Mouse (Mus musculus) heart, embryonic 14.5 days (tissue): Measurements from ENCODE around the gene Gm10382. TPM values are rescaled to one million over a fixed set of nuclear protein-coding genes. Genes with fewer than 3 reads are reported as not detected.

ENCODE experiments used
- ATAC-seq: fragments of 200-750 bp; cut with Nextera tagmentation; 2 replicates; pipeline ENCODE4 v1.8.0; 2017; ENCODE audit warnings: low read depth, moderate TSS enrichment; ENCODE audit not compliant: insufficient number of reproducible peaks, insufficient read depth, low FRiP score
- H3K27ac ChIP-seq, 2 experiments: fragments of 200-500 bp in 1 of 2; fragments of 300-500 bp in 1 of 2; sonication (generic) in 1 of 2; replicated peaks in 1 of 2; 2 replicates each; pipeline ENCODE4 v1.5.1; 2012 to 2014; ENCODE audit warnings: low read depth in 2 of 2, low read length in 2 of 2, control low read depth in 1 of 2, mild to moderate bottlenecking in 1 of 2, mixed read lengths in 1 of 2; ENCODE audit not compliant: control insufficient read depth in 1 of 2, insufficient read depth in 1 of 2
- H3K27me3 ChIP-seq: fragments of 300-500 bp; sonication (generic); 2 replicates; pipeline ENCODE4 v1.6.1; 2014; ENCODE audit warnings: mild to moderate bottlenecking, low read length, control low read depth; ENCODE audit not compliant: control insufficient read depth, insufficient read depth
- H3K36me3 ChIP-seq: fragments of 300-500 bp; sonication (generic); 2 replicates; pipeline ENCODE4 v1.6.1; 2014; ENCODE audit warnings: mild to moderate bottlenecking, control low read depth, low read length, mixed read lengths; ENCODE audit not compliant: control insufficient read depth, insufficient read depth
- H3K4me1 ChIP-seq, 2 experiments: fragments of 200-500 bp in 1 of 2; fragments of 300-500 bp in 1 of 2; sonication (generic) in 1 of 2; 2 replicates each; pipeline ENCODE4 v1.6.1; 2012 to 2014; ENCODE audit warnings: low read length in 2 of 2, control low read depth in 1 of 2, mixed read lengths in 1 of 2; ENCODE audit not compliant: control insufficient read depth in 2 of 2, insufficient read depth in 2 of 2
- H3K4me2 ChIP-seq: fragments of 300-500 bp; sonication (generic); 2 replicates; pipeline ENCODE4 v1.6.1; 2014; ENCODE audit warnings: mild to moderate bottlenecking, low read length
- H3K4me3 ChIP-seq, 2 experiments: fragments of 200-500 bp in 1 of 2; fragments of 300-500 bp in 1 of 2; sonication (generic) in 1 of 2; 2 replicates each; pipeline ENCODE4 v1.5.1; 2012 to 2014; ENCODE audit warnings: low read length in 2 of 2, mild to moderate bottlenecking in 2 of 2, control low read depth in 1 of 2, low read depth in 1 of 2, moderate library complexity in 1 of 2; ENCODE audit not compliant: control insufficient read depth in 1 of 2, insufficient read depth in 1 of 2
- H3K9ac ChIP-seq: fragments of 300-500 bp; sonication (generic); 2 replicates; pipeline ENCODE4 v1.6.1; 2014; ENCODE audit warnings: mild to moderate bottlenecking, low read length
- H3K9me3 ChIP-seq: fragments of 300-500 bp; sonication (generic); 2 replicates; pipeline ENCODE4 v1.6.1; 2016; ENCODE audit warnings: low read length, control low read depth; ENCODE audit not compliant: control insufficient read depth
- WGBS: fragments of 180-500 bp; shearing (Covaris S2); extraction: QIAGEN DNeasy Blood & Tissue Kit; methylation state at CpG from one replicate; pipeline ENCODE4 v1.1.7; 2014; 5-methylcytosine and 5-hydroxymethylcytosine counted together
- polyA plus RNA-seq: library from polyadenylated mRNA; unstranded; fragments of >200 nt; fragmentation: Nextera tagmentation; extraction: Ambion mirVana; gene quantifications from 2 replicates; pipeline ENCODE4 v1.2.1, GENCODE M21; 2014

Gm10382 gene
- polyA plus RNA-seq, 1 experiment from 2014 or later = 0.32 TPM

DNA sequence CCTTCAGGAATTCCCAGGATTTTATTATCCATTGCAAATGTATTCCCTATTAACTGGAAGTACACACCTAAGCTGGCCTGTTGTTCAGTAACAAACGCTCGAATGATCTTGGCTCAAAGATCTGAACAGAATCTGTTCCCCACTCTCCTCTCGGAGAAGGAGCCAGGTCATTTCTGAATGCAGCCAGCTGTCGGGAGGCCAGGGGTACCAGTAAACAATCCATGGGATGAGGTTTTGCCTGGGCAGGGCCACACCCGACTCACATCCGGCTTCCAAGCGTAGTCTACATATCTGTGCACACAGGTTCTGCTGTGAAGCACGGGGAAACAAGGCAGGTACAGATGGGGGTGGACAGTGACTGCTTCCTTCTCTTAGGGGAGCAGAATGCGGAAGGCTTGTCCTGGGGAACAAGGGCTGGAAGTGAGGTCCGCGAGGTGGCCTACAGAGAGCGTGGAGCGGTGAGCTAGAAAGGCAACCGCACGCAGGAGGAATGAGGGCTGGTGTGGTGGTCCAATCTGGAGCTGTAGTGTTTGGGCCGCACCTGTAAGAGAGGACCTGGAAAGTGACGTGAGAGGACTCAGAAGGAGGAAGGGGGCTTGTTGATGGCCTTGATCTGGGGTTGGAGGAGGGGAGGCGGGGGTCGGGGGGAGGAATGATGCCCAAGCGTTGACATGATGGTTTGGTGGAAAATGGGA is 17.3 kb downstream of the Gm10382 start:
- Histone ChIP-seq H3K9me3 (no peaks in the 10 kb centered on the region), H3K9ac (peak overlapping the region; percentile 81), H3K4me3 (peak overlapping the region; percentile 49 to 82), H3K27me3 (no peaks in the 10 kb centered on the region), H3K4me2 (peak overlapping the region; percentile 86), H3K36me3 (no peaks in the 10 kb centered on the region), H3K27ac (peak overlapping the region; percentile 56 to 98), H3K4me1 (peaks cover 15 to 22% of the 10 kb centered on the region in 2 experiments)
- WGBS = 3% methylated on average over 20 of the region's 20 CpGs
- 0 out of 2 replicates have a peak, but pooled peaks have one; percentile 14 for ATAC-seq

DNA sequence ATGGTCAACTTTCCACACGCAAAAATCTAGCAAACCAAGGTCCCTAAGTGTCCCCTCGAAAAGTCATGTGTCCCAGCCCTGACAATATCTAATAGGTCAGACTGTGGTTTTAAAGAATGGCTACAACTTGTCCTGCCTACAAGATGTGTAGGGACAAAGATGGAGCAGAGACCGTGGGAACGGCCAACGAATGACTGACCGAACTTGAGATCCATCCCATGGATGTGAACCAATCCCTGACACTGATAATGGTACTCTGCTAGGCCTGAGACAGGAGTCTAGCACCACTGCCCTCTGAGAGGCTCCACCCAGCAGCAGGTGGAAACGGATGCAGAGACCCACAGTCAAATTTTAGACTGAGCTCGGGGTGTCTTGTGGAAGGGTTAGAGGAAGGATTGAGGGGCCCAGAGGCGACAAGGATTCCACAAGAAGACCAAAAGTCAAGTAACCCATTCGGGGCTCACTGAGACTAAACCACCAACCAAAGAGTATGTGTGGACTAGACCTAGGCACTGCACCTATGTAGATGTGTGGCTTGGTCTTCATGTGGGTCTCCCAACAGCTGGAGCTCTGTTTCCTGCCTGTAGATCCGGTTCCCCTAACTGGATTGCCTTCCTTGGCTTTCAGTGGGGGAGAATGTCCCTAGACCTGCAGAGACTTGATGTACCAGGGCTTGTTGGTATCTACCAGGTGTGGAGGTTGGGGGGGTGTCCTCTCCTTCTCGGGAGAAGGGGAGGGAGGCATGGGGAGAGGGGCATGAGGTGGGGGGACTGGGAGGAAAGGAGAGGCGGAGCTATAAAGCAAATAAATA is 18.1 kb downstream of the Gm10382 start:
- Histone ChIP-seq H3K4me3 (peak overlapping the region; percentile 49 to 82), H3K27me3 (no peaks in the 10 kb centered on the region), H3K36me3 (no peaks in the 10 kb centered on the region), H3K4me2 (peak overlapping the region; percentile 86), H3K9me3 (no peaks in the 10 kb centered on the region), H3K9ac (peak overlapping the region; percentile 81), H3K4me1 (peaks cover 15 to 22% of the 10 kb centered on the region in 2 experiments), H3K27ac (peak overlapping the region in 1 of 2 experiments; percentile 98; a peak in 1 of 4 replicates)
- WGBS = 58% methylated on average over 13 of the region's 13 CpGs
- ATAC-seq = no peak

DNA sequence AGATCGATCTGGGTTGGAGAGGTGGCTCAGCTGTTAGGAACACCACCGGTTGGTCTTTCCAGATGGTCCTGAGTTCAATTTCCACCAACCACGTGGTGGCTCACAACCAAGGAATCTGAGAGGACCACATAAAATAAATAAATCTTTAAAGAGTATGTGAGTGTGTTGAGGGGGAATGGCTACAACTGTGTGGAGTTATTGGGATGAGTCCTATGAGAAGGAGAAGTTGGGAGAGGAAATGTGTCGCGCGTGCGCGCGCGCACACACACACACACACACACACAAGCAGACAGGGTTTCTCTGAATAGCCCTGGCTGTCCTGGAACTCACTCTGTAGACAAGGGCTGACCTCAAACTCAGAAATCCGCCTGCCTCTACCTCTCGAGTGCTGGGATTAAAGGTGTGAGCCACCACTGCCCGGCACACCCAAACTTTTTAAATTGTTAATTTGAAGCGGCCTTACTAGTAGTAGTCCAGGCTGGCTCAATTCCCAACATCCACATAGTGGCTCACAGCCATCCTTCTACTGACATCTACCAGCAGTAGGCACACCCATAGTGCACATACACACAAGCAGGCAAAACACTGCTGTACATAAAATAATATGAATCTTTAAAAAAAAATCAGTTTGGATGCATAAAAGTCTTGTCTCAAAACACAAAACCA is 18.9 kb downstream of the Gm10382 start:
- ATAC-seq = no peak
- no peak overlapping the region; a peak in 1 of 4 replicates for H3K27ac ChIP-seq
- 69% methylated on average over 14 of the region's 14 CpGs for WGBS

DNA sequence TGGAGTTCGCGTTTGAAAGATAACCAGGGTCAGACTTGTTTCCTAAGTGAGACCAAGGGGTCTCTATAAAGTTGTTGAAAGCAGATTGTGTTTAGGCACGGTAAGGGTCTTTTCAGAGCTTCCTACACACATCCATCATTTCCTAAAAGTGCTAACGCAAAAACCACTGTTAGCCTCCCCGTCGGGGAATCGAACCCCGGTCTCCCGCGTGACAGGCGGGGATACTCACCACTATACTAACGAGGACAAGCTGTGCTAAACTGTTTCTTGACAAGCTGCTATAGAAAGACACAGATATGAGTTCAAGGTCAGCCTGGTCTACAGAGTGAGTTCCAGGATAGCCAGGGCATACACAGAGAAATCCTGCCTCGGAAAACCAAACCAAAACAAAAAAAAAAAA is 19.7 kb downstream of the Gm10382 start:
- no peaks in the 10 kb centered on the region for H3K9me3 ChIP-seq
- ATAC-seq = peak; percentile 32; the same call in 1 of the 2 replicates
- no peaks in the 10 kb centered on the region for H3K27me3 ChIP-seq
- H3K9ac ChIP-seq = peak overlapping the region; percentile 16; the same call in 1 of the 2 replicates
- H3K36me3 ChIP-seq = peaks cover 5% of the 10 kb centered on the region; the same call in 1 of the 2 replicates
- peak overlapping the region; percentile 50 to 58; a peak in 2 of 4 replicates for H3K27ac ChIP-seq
- WGBS = 2% methylated on average over 13 of the region's 13 CpGs
- H3K4me2 ChIP-seq = peak overlapping the region; percentile 57
- peaks cover 17 to 20% of the 10 kb centered on the region in 2 experiments for H3K4me1 ChIP-seq
- H3K4me3 ChIP-seq = peak overlapping the region; percentile 32 to 47

More for the DNA sequence above, 18.9 kb downstream of the Gm10382 start:
- no peaks in the 10 kb centered on the region for H3K27me3 ChIP-seq
- H3K4me1 ChIP-seq = peaks cover 15 to 22% of the 10 kb centered on the region in 2 experiments
- H3K9ac ChIP-seq = no peak overlapping the region
- no peak overlapping the region for H3K4me3 ChIP-seq
- H3K9me3 ChIP-seq = no peaks in the 10 kb centered on the region
- peak overlapping the region; percentile 57; the same call in 1 of the 2 replicates for H3K4me2 ChIP-seq
- no peaks in the 10 kb centered on the region for H3K36me3 ChIP-seq

DNA sequence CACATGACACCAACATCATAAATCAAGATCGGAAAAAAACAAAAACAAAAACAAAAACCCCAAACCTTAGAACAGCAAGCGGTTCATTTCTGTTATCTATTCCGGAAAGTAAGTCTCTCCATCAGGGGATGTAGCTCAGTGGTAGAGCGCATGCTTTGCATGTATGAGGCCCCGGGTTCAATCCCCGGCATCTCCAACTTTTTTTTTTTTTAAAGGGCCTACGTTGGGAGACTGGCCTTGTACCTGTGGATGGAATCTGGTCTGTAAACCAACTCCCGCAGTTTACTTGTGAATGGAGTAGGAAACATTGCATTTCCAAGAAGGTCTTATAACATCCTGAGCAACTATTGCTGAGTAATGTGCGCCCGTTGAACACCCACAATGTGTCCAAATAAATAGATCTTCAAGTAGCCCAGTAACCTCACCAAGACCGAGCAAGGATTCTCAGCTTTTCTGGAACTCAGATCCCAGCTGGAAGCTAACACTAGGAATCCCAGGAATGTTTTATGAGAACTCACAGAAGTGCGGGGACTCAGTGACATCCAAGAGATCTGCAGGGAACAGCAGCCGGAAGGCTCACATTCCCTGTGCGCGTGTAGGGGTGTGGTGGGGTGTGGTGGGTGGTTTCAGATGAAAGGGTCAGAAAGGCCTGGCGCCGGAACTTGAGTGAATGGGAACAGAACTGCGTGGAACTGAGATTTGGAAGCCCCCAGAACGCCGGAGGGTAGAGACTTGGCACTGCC is 20.4 kb downstream of the Gm10382 start:
- H3K4me3 ChIP-seq = peak overlapping the region; percentile 32 to 47
- H3K4me2 ChIP-seq = peak overlapping the region; percentile 57
- peak overlapping the region; percentile 12; the same call in 1 of the 2 replicates for H3K9ac ChIP-seq
- peaks cover 17 to 19% of the 10 kb centered on the region in 2 experiments for H3K4me1 ChIP-seq
- H3K27me3 ChIP-seq = no peaks in the 10 kb centered on the region
- 12% methylated on average over 20 of the region's 20 CpGs for WGBS
- H3K36me3 ChIP-seq = peaks cover 11% of the 10 kb centered on the region
- no peaks in the 10 kb centered on the region for H3K9me3 ChIP-seq
- peak overlapping the region; percentile 50 to 58; a peak in 2 of 4 replicates for H3K27ac ChIP-seq
- no peak for ATAC-seq

DNA sequence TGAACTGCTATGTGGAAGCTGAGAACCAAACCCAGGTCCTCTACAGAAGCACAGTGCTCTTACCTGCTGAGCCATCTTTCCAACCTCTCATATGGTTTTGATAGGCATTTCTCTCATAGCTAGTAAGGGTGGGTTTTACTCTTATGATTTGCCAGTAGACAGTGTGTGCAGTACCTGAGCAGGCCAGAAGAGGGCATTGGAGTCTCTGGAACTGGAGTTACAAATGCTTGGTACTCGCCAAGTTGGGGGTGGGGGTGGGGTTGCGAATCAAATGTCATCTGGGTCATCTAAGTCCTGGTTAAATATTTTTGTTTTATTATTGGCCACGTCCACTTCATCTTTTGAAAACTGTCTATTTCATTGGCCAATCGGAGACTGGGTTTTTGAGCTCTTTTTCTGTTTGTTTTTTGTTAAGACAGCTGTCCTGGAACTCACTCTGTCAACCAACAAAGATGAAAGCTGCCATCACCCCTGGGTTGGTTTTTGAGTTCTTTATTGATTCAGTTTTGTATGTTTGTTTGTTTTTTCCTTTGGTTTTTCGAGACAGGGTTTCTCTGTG is 22.9 kb downstream of the Gm10382 start:
- Histone ChIP-seq H3K4me1 (peaks cover 11 to 15% of the 10 kb centered on the region in 2 experiments), H3K27ac (no peak overlapping the region), H3K4me2 (no peak overlapping the region), H3K36me3 (peaks cover 37% of the 10 kb centered on the region), H3K9me3 (no peaks in the 10 kb centered on the region), H3K27me3 (no peaks in the 10 kb centered on the region), H3K9ac (no peak overlapping the region), H3K4me3 (no peak overlapping the region)
- 66% methylated on average over 5 of the region's 5 CpGs for WGBS
- no peak for ATAC-seq
